Mouse (Mus musculus) c-Kit-positive CD71-positive TER-119-negative erythroid progenitor cells, embryonic 14.5 days (primary cell): ENCODE results near the gene Gsc.

ENCODE experiments used
- DNase-seq: peaks from one replicate; pipeline ENCODE4 v3.0.0-alpha.2; 2013; ENCODE audit warnings: low read depth

Gene Gsc

GRCm38 (mm10) chr12:104472601-104473424 lies at the start of gene Gsc:
TSS of gene Gsc (minus strand) at chr12:104473330.
- no peak for DNase-seq

- no peak for DNase-seq
Measured at GRCm38 (mm10) chr12:104519721-104520120, 46.6 kb upstream of the Gsc start.

- DNase-seq: no peak
Measured at GRCm38 (mm10) chr12:104507911-104508310, 34.8 kb upstream of the Gsc start.

GRCm38 (mm10) chr12:104492009-104492408 lies 18.9 kb upstream of the Gsc start:
- DNase-seq: no peak

- DNase-seq: no peak
Measured at GRCm38 (mm10) chr12:104486205-104486604, 13.1 kb upstream of the Gsc start.

- no peak for DNase-seq
Measured at GRCm38 (mm10) chr12:104485161-104485560, 12.0 kb upstream of the Gsc start.

GRCm38 (mm10) chr12:104481007-104481406 lies 7.9 kb upstream of the Gsc start:
- no peak for DNase-seq

- no peak for DNase-seq
Measured at GRCm38 (mm10) chr12:104478193-104478592, 5.1 kb upstream of the Gsc start.

- no peak for DNase-seq
Measured at GRCm38 (mm10) chr12:104477501-104477900, 4.4 kb upstream of the Gsc start.

GRCm38 (mm10) chr12:104477066-104477465 lies 3.9 kb upstream of the Gsc start:
- no peak for DNase-seq

- DNase-seq: no peak
Measured at GRCm38 (mm10) chr12:104475946-104476345, 2.8 kb upstream of the Gsc start.

- DNase-seq: no peak
Measured at GRCm38 (mm10) chr12:104474881-104475740, 2.0 kb upstream of the Gsc start.

GRCm38 (mm10) chr12:104474191-104474871 lies 1.2 kb upstream of the Gsc start:
- no peak for DNase-seq

- no peak for DNase-seq
Measured at GRCm38 (mm10) chr12:104473492-104473891, 362 bp upstream of the Gsc start.

GRCm38 (mm10) chr12:104472218-104472525 lies 958 bp downstream of the Gsc start:
- DNase-seq: no peak

GRCm38 (mm10) chr12:104471351-104472217 lies 1.5 kb downstream of the Gsc start:
- no peak for DNase-seq

- DNase-seq: no peak
Measured at GRCm38 (mm10) chr12:104470646-104471045, 2.5 kb downstream of the Gsc start.

- DNase-seq: no peak
Measured at GRCm38 (mm10) chr12:104468783-104469182, 4.3 kb downstream of the Gsc start.

GRCm38 (mm10) chr12:104467372-104467771 lies 5.8 kb downstream of the Gsc start:
- DNase-seq: no peak

GRCm38 (mm10) chr12:104466930-104467329 lies 6.2 kb downstream of the Gsc start:
- no peak for DNase-seq

GRCm38 (mm10) chr12:104461372-104461771 lies 11.8 kb downstream of the Gsc start:
- no peak for DNase-seq

GRCm38 (mm10) chr12:104459377-104459776 lies 13.8 kb downstream of the Gsc start:
- DNase-seq: no peak
